Comparison of ENCODE assay signal across 29 mouse cellular contexts in the genomic region with DNA sequence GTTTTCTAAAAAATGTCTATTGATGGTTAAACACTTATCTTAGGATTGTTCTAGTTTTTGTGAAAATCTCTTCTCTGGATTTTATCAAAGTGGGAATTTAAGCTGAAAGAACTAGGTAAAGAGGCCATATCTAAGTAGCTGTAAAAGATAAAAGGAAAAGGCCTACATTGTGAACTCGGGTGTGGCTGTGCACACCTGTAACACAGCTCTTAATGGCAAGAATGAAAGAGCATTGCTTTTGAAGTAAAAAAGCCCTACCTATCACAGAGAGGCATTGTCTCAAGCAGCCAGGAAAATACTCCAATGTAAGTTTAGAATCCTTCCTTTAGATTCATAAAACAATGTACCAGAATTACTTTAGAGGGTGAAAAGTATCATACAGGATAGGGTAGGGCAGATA. TPM values are rescaled to one million over a fixed set of nuclear protein-coding genes. Genes with fewer than 3 reads are reported as not detected.
DNase-seq lines count a peak whose midpoint lies in the region; ATAC-seq and TF ChIP-seq lines count a peak whose summit lies in the region.
"Had no signal": no experiment of that assay in that cellular context is flagged by ENCODE, and none has a peak within 500 bp of the region (broad histone marks: within the 10 kb centered on the region; RNA-seq: fewer than 3 reads in every experiment).

No protein-coding gene starts in this region.

- TF ChIP-seq CTCF in stomach, postnatal 0 days (IDR thresholded peaks at IDR 0.05; ENCODE audit: low read depth): no peak

- no peak overlapping the region for H3K4me2 ChIP-seq in stomach, embryonic 14.5 days (replicated peaks; ENCODE audit: low read depth, low read length)
- H3K4me2 ChIP-seq in stomach, postnatal 0 days (replicated peaks; ENCODE audit: low read depth): no peak overlapping the region
- H3K4me2 ChIP-seq in intestine, embryonic 16.5 days (ENCODE audit: low read depth, low read length): no peak overlapping the region
- H3K4me2 ChIP-seq in midbrain, embryonic 11.5 days: no peak overlapping the region
- H3K4me2 ChIP-seq: embryonic facial prominence, embryonic 13.5 days; embryonic facial prominence, embryonic 15.5 days; forebrain, embryonic 12.5 days had no signal

- DNase-seq in stomach, postnatal 0 days (ENCODE audit: low spot score): no peak
- peak; percentile 3 for DNase-seq in large intestine, adult 2 months (ENCODE audit: low read depth, low spot score)
- no peak for DNase-seq in midbrain, embryonic 11.5 days (ENCODE audit: low spot score, missing footprints)
- DNase-seq in c-Kit-positive CD71-positive TER-119-positive erythroid progenitor cells, embryonic 14.5 days (ENCODE audit: low spot score): no peak
- DNase-seq: adrenal gland, adult 8-10 months; adrenal gland, postnatal 14 days; adrenal gland, postnatal 36 days; B cell, adult 2 months; cerebellum, adult 11 months; cerebellum, adult 18-20 months; cerebellum, adult 8-10 months; cerebellum, adult 9-11 months; cerebellum, postnatal 14 days; cerebellum, postnatal 36 days; embryo, embryonic 11 days had no signal

- no peak overlapping the region for H3K4me3 ChIP-seq in stomach, embryonic 14.5 days (ENCODE audit: low read depth, low read length)
- H3K4me3 ChIP-seq in stomach, postnatal 0 days (ENCODE audit: low read depth, low read length): no peak overlapping the region
- no peak overlapping the region for H3K4me3 ChIP-seq in intestine, embryonic 16.5 days (ENCODE audit: low read length)
- no peak overlapping the region for H3K4me3 ChIP-seq in midbrain, embryonic 11.5 days (ENCODE audit: low read depth, low read length)
- H3K4me3 ChIP-seq: embryonic facial prominence, embryonic 13.5 days; embryonic facial prominence, embryonic 15.5 days; erythroblast, embryonic 14.5 days; forebrain, embryonic 10.5 days; forebrain, embryonic 12.5 days had no signal

- no peak overlapping the region for H3K9ac ChIP-seq in stomach, embryonic 14.5 days (replicated peaks; ENCODE audit: low read depth, low read length)
- H3K9ac ChIP-seq in stomach, postnatal 0 days (ENCODE audit: low read length): no peak overlapping the region
- H3K9ac ChIP-seq in intestine, embryonic 16.5 days (ENCODE audit: low read depth, low read length): no peak overlapping the region
- H3K9ac ChIP-seq in midbrain, embryonic 11.5 days (ENCODE audit: low read length): no peak overlapping the region
- H3K9ac ChIP-seq: embryonic facial prominence, embryonic 13.5 days; embryonic facial prominence, embryonic 15.5 days; forebrain, embryonic 12.5 days had no signal

- peak; percentile 75; the same call in 1 of the 2 replicates for ATAC-seq in stomach, embryonic 14.5 days (ENCODE audit: insufficient number of reproducible peaks, insufficient read depth, low FRiP score, low read depth)
- ATAC-seq in stomach, postnatal 0 days (ENCODE audit: low FRiP score, low TSS enrichment): no peak
- ATAC-seq in intestine, embryonic 16.5 days: peak; percentile 88
- no peak for ATAC-seq in midbrain, embryonic 11.5 days (ENCODE audit: low FRiP score)
- ATAC-seq: activated CD4-positive, CD25-positive, alpha-beta regulatory T cell, adult 4 months; CD4-positive, CD25-positive, alpha-beta regulatory T cell, adult 4 months; forebrain, embryonic 14.5 days; forebrain, embryonic 16.5 days; Patski had no signal

- no peaks in the 10 kb centered on the region for H3K4me1 ChIP-seq in stomach, embryonic 14.5 days (ENCODE audit: control insufficient read depth, insufficient read depth, low read length)
- no peaks in the 10 kb centered on the region for H3K4me1 ChIP-seq in stomach, postnatal 0 days (replicated peaks; ENCODE audit: control insufficient read depth, insufficient read depth)
- H3K4me1 ChIP-seq in intestine, embryonic 16.5 days (ENCODE audit: control insufficient read depth, insufficient read depth, low read length): no peaks in the 10 kb centered on the region
- H3K4me1 ChIP-seq in midbrain, embryonic 11.5 days (ENCODE audit: control insufficient read depth, insufficient read depth, low read length): no peaks in the 10 kb centered on the region
- H3K4me1 ChIP-seq: embryonic facial prominence, embryonic 13.5 days; embryonic facial prominence, embryonic 15.5 days; forebrain, embryonic 10.5 days; forebrain, embryonic 12.5 days had no signal

- 82% methylated on average over 1 of the region's 1 CpGs for WGBS in stomach, embryonic 14.5 days
- 66% methylated on average over 1 of the region's 1 CpGs for WGBS in stomach, postnatal 0 days
- WGBS in intestine, embryonic 16.5 days: 50% methylated on average over 1 of the region's 1 CpGs
- 23% methylated on average over 1 of the region's 1 CpGs for WGBS in large intestine, adult 2 months
- 88% methylated on average over 1 of the region's 1 CpGs for WGBS in midbrain, embryonic 11.5 days

- H3K9me3 ChIP-seq in stomach, embryonic 14.5 days (ENCODE audit: control insufficient read depth, low read depth, low read length): no peaks in the 10 kb centered on the region
- H3K9me3 ChIP-seq in stomach, postnatal 0 days (ENCODE audit: control insufficient read depth, low read length): no peaks in the 10 kb centered on the region
- no peaks in the 10 kb centered on the region for H3K9me3 ChIP-seq in intestine, embryonic 16.5 days (ENCODE audit: control insufficient read depth, low read length)
- H3K9me3 ChIP-seq in midbrain, embryonic 11.5 days (ENCODE audit: control insufficient read depth, low read length): no peaks in the 10 kb centered on the region
- H3K9me3 ChIP-seq: embryonic facial prominence, embryonic 13.5 days; embryonic facial prominence, embryonic 15.5 days; forebrain, embryonic 10.5 days; forebrain, embryonic 12.5 days; G1E had no signal

- no peak overlapping the region for H3K27ac ChIP-seq in stomach, embryonic 14.5 days (ENCODE audit: low read length)
- no peak overlapping the region for H3K27ac ChIP-seq in stomach, postnatal 0 days (replicated peaks)
- H3K27ac ChIP-seq in intestine, embryonic 16.5 days (ENCODE audit: low read length): no peak overlapping the region
- H3K27ac ChIP-seq in midbrain, embryonic 11.5 days (ENCODE audit: low read depth, low read length): no peak overlapping the region
- H3K27ac ChIP-seq: embryonic facial prominence, embryonic 13.5 days; embryonic facial prominence, embryonic 15.5 days; forebrain, embryonic 10.5 days; forebrain, embryonic 12.5 days had no signal

- H3K36me3 ChIP-seq in stomach, embryonic 14.5 days (ENCODE audit: control insufficient read depth, insufficient read depth, low read length): peaks cover 46% of the 10 kb centered on the region
- peaks cover 30% of the 10 kb centered on the region for H3K36me3 ChIP-seq in stomach, postnatal 0 days (ENCODE audit: control insufficient read depth, insufficient read depth, low read length)
- H3K36me3 ChIP-seq in intestine, embryonic 16.5 days (ENCODE audit: control insufficient read depth, insufficient read depth, low read length): peaks cover 11% of the 10 kb centered on the region
- peaks cover 26% of the 10 kb centered on the region for H3K36me3 ChIP-seq in midbrain, embryonic 11.5 days (ENCODE audit: control insufficient read depth, insufficient read depth, low read length)
- H3K36me3 ChIP-seq: G1E had no signal

- H3K27me3 ChIP-seq in stomach, embryonic 14.5 days (ENCODE audit: control insufficient read depth, insufficient read depth, low read length): no peaks in the 10 kb centered on the region
- no peaks in the 10 kb centered on the region for H3K27me3 ChIP-seq in stomach, postnatal 0 days (ENCODE audit: control insufficient read depth, insufficient read depth, low read length)
- no peaks in the 10 kb centered on the region for H3K27me3 ChIP-seq in intestine, embryonic 16.5 days (replicated peaks; ENCODE audit: control insufficient read depth, insufficient read depth, low read length)
- no peaks in the 10 kb centered on the region for H3K27me3 ChIP-seq in midbrain, embryonic 11.5 days (ENCODE audit: control insufficient read depth, insufficient read depth, low read length)
- H3K27me3 ChIP-seq: CH12.LX; embryonic facial prominence, embryonic 13.5 days; embryonic facial prominence, embryonic 15.5 days; forebrain, embryonic 12.5 days; Patski had no signal

- no peak for TF ChIP-seq EP300 in stomach, postnatal 0 days (optimal IDR thresholded peaks at IDR 0.05)

RNA-seq across cellular contexts. Expression of gene Tcaf2, which starts 26.7 kb away (rescaled TPM):
- 7.1 and 8.5 TPM in 2 replicates for polyA plus RNA-seq in stomach, embryonic 14.5 days (2014; fragmentation: Nextera tagmentation; extraction: Ambion mirVana)
- polyA plus RNA-seq in stomach, postnatal 0 days (2015; fragmentation: Nextera tagmentation; extraction: Ambion mirVana): 10.0 and 11.5 TPM in 2 replicates
- 5.4 and 5.6 TPM in 2 replicates for polyA plus RNA-seq in intestine, embryonic 16.5 days (2015; fragmentation: Nextera tagmentation; extraction: Ambion mirVana)
- polyA plus RNA-seq in large intestine, adult 2 months (2012; rRNA removed): 1.2 and 2.8 TPM in 2 replicates
- 1.8 and 1.9 TPM in 2 replicates for polyA plus RNA-seq in midbrain, embryonic 11.5 days (2014; fragmentation: Nextera tagmentation; extraction: Ambion mirVana)
- polyA plus RNA-seq: activated CD4-positive, CD25-positive, alpha-beta regulatory T cell, adult 4 months; CD4-positive, CD25-positive, alpha-beta regulatory T cell, adult 4 months; erythroblast, embryonic 14.5 days; G1E had no signal

RNA-seq across cellular contexts. Expression of gene Tcaf1, which starts 38.1 kb away (rescaled TPM):
- polyA plus RNA-seq in stomach, embryonic 14.5 days (2014; fragmentation: Nextera tagmentation; extraction: Ambion mirVana): 101 and 104 TPM in 2 replicates
- polyA plus RNA-seq in stomach, postnatal 0 days (2015; fragmentation: Nextera tagmentation; extraction: Ambion mirVana): 32.9 and 35.6 TPM in 2 replicates
- polyA plus RNA-seq in intestine, embryonic 16.5 days (2015; fragmentation: Nextera tagmentation; extraction: Ambion mirVana): 40.8 and 44.6 TPM in 2 replicates
- 5.1 and 7.0 TPM in 2 replicates for polyA plus RNA-seq in large intestine, adult 2 months (2012; rRNA removed)
- polyA plus RNA-seq in midbrain, embryonic 11.5 days (2014; fragmentation: Nextera tagmentation; extraction: Ambion mirVana): 155 and 156 TPM in 2 replicates
- polyA plus RNA-seq: CD4-positive, CD25-positive, alpha-beta regulatory T cell, adult 4 months; G1E had no signal

Comparison
In these comparisons a context has a peak if more than half of its experiments do, and no peak if none do; other contexts are left out.
1. ATAC-seq: peak in stomach, embryonic 14.5 days (single experiment) and intestine, embryonic 16.5 days (single experiment); none in stomach, postnatal 0 days (single experiment) and midbrain, embryonic 11.5 days (single experiment).